Mouse (Mus musculus): ENCODE measurements around the gene Pcare.

Pcare gene

DNA sequence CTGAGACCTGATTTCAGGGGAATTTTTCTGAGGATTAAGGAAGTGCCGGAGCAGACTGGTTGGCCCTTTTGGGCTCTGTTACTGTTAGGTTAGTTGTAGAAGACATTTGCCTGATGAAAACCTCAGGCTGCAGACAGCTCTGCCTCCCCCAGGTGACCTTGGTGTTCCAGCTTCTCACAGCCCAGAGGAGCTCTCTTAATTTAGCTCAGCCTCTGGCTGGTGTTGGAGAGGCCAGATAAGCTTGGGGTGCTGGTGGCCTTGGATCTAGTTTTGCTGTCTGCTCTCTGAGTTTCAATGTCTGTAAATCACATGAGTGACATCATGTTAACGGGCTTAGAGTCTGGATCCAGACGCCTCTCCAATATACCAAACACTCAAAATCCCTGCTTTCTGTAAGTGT lies 31.7 kb downstream of the Pcare start:
- no peak for DNase-seq

- no peak for DNase-seq
Measured at GRCm38 (mm10) chr17:71720434-71720833, 32.3 kb downstream of the Pcare start.

DNA sequence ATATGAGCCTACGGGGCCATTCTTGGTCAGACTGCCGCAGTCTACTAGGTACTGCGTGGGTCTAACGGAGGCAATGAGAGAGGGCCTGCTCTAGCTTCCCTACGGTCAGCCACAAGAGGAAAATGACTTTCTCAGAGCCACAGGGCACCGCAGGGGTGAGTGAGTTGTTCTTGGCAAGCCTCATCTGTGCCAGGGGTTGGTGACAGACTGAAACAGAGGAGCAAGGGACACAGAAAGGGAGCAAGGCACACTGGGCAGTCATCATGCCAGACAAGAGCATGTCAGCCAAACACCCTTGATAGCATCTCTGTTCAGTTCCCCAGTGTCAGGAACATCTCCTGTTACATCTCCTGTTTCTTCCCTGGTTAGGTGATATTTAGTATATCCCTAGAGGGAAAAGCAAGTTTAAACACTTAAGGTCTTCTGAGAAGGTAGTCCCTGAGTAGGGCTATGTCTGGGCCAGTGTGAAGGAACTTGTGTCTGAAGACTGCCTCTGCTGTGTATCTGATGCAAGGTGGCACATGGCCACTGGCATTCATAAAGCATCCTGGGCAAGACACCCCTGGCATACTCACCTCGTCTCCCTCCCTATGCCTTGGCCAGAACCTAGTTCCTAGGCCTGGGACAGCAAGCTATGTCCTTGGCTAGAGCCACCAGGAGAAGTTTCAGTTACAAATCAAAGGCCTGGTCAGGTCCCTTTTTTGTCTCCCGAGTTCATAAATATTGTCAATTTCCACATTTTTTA lies 34.6 kb downstream of the Pcare start:
- no peak for DNase-seq

DNA sequence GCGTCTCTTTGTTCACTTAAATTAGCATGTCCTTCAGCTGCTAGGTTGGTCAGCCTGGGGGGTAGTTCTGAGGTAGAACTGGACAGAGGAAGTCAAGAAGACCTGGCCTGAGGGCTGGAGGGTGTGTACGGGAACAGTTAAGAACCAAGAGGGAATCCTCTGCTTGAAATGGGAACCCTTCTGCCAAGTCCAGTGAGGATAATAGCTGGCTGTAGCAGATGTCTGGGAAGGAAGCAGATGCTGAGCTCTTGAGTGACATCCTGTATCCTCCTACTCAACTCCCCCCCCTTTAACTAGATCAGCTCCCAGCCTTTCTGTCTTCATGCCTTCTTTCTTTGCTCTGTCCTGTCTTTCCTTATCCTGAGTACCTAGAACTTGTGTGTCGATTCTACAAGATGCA lies 37.7 kb downstream of the Pcare start:
- DNase-seq = no peak

GRCm38 (mm10) chr17:71712279-71712678 lies 40.4 kb downstream of the Pcare start:
- peak; percentile 83 for DNase-seq

- DNase-seq = no peak
Measured at GRCm38 (mm10) chr17:71707715-71708114, 45.0 kb downstream of the Pcare start.

GRCm38 (mm10) chr17:71705550-71706480 lies 46.9 kb downstream of the Pcare start:
- DNase-seq = no peak

DNA sequence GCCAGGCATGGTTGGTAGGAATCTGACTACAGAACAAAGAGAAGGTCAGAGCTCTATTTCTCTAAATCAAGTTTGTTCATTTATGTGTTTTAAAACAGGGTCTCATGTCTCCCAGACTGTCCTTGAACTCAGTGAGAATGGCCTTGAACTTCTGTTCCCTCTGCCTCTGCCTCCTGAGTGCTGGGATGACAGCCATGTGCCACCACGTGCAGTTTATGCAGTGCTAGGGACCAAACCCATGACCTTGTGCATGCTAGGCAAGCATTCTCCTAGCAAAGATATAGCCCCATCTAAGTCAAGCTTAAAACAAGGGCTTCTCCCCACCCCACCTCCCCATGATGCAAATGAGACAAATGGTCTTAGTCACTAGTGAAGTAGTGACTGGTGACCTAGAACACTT lies 47.6 kb downstream of the Pcare start:
- no peak for DNase-seq

DNA sequence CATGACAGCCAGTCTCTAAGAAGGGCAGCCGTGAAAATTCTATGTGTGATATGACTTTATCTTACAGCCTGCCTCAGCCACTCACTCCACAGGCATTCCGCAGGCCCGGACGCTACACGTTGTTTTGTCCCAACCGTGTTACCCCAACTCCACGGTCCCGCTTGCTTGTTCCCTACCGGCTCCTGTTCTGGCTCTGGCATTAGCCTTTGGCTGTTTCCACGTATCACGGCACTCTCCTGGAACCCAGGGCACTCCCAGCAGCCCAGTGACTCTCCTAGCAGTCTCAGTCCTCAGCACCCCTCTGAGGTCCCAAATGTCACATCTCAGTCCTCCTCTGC lies 54.1 kb downstream of the Pcare start:
- no peak for DNase-seq

DNA sequence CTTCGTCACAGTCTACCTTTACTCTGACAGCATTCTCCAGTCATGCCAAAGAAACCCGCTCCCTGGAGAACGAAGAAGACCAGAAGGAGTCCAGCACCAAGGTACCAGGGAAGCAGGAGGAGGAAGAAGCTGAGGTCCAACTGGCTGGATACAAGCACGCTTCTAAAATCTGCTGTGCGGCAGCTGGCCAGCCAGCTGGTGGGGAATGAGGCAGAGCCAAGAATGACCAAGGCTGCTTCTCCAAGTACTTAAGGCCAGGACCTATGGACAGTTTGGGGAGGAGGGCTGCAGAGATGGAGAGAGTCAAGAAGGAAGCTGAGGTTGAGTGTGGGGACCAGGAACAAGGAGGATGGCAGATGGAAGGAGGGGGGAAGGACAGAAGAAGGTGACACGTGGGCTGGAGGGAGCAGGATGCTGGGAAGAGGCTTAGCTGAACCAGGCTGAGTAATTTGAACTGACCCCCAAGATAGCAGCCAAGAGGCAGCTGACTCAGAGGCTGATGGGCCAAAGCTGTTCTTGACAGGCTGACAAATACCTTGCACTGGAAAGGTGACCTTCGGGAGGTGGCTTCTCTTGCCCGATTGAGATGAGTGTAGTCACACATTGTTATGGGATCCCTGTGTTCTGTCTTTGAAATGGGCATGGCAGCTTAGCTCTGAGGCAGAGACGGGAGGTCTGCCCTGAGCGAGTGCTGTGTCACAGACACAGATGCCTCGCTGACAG lies 54.6 kb downstream of the Pcare start:
- peak; percentile 40 for DNase-seq

DNA sequence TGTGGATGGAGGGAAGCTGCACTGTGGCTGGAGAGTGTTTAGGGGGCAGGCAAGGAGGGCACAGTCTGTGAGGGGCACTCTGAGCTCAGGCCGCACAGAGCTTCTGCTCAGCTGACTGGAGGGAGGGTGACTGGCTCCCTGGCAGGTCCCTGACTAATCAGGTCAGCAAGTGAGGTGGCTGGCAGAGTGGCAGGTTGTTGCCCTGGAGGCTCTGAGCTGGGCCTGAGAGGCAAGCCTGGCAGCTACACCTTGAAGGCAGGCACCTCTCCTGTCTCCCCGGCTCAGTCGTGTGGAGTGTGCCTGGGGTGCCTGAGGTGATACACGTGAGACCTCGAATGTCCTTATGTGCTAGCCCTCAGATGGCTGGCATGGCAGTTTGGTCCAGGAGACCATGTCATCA lies 56.3 kb downstream of the Pcare start:
- no peak for DNase-seq

GRCm38 (mm10) chr17:71695716-71696315 lies 56.9 kb downstream of the Pcare start:
- DNase-seq = peak; percentile 24

DNA sequence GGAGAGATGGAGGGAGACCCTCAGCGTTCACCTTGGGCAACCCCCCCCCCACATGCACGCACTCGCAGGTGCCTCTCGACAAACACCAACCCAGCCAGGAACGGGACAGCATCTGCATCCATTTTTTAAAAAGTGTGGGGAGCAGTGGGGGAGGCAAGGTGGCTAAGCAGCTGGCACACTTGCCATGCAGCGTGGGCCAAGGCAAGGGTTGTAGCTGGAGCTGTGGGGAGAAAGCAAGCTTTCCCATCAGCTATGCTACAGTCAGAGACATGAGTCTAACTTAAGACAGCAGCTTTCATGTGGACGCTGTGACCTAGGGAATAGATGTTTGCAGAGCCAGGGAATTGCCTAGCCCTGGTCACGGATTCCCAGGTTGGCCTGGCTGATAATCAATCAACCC lies 57.5 kb downstream of the Pcare start:
- DNase-seq = no peak

- peak; percentile 24 for DNase-seq
Measured at GRCm38 (mm10) chr17:71693780-71694179, 58.9 kb downstream of the Pcare start.
